Comparison of ENCODE assay signal across 25 mouse cellular contexts in the genomic region with DNA sequence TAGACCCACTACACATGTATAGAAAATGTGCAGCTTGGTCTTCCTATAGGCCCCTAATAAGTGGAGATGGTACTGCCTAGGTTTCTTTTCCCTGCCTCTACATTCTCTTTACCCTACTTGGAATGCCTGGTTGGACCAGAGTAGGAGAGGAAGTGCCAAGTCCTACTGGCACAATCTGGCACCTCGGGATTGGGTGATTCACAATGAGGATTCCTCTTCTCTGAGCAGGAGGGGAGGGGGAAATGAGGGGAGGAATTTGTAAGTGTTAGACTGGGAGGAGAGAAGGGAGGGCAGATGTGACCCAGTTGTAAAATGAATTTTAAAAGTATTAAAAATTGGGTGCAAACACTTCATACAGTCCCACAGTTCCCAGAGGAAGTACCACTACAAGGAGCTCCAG.
A peak's percentile ranks its signal among the peaks of the same experiment; 100 is the strongest.
DNase-seq lines count a peak whose midpoint lies in the region; ATAC-seq lines count a peak whose summit lies in the region.
"Had no signal": no experiment of that assay in that cellular context is flagged by ENCODE, and none has a peak within 500 bp of the region (broad histone marks: within the 10 kb centered on the region; RNA-seq: fewer than 3 reads in every experiment).

No protein-coding gene starts in this region.

- no peaks in the 10 kb centered on the region for H3K27me3 ChIP-seq in heart, embryonic 11.5 days (ENCODE audit: control insufficient read depth, insufficient read depth, low read length)
- H3K27me3 ChIP-seq: CH12.LX; embryonic facial prominence, embryonic 13.5 days; embryonic facial prominence, embryonic 15.5 days; forebrain, embryonic 12.5 days; Patski had no signal

- H3K4me2 ChIP-seq in heart, embryonic 11.5 days: no peak overlapping the region
- H3K4me2 ChIP-seq: embryonic facial prominence, embryonic 13.5 days; embryonic facial prominence, embryonic 15.5 days; forebrain, embryonic 12.5 days had no signal

- ATAC-seq in heart, embryonic 11.5 days (replicated peaks; ENCODE audit: insufficient number of reproducible peaks, low FRiP score, low TSS enrichment): no peak
- ATAC-seq: activated CD4-positive, CD25-positive, alpha-beta regulatory T cell, adult 4 months; CD4-positive, CD25-positive, alpha-beta regulatory T cell, adult 4 months; forebrain, embryonic 14.5 days; forebrain, embryonic 16.5 days; Patski had no signal

- peak; percentile 7 for DNase-seq in adrenal gland, postnatal 10 days
- no peak for DNase-seq in adrenal gland, adult 18-20 months (ENCODE audit: low spot score in 2 of 2)
- DNase-seq in cerebellum, postnatal 10 days: peak; percentile 2 to 6
- no peak for DNase-seq in cerebellum, adult 18-20 months
- peak; percentile 54 for DNase-seq in heart, adult 11 months
- DNase-seq: adrenal gland, adult 2 months; adrenal gland, postnatal 25 days; B cell, adult 2 months; cerebellum, adult 11 months; cerebellum, adult 9-10 months; cerebellum, postnatal 36 days; embryo, embryonic 11 days had no signal

- no peaks in the 10 kb centered on the region for H3K4me1 ChIP-seq in heart, embryonic 11.5 days (ENCODE audit: control insufficient read depth, insufficient read depth, low read length)
- H3K4me1 ChIP-seq: embryonic facial prominence, embryonic 13.5 days; embryonic facial prominence, embryonic 15.5 days; forebrain, embryonic 10.5 days; forebrain, embryonic 12.5 days had no signal

- H3K36me3 ChIP-seq in heart, embryonic 11.5 days (ENCODE audit: control insufficient read depth, insufficient read depth, low read length): no peaks in the 10 kb centered on the region
- H3K36me3 ChIP-seq: embryonic facial prominence, embryonic 13.5 days; embryonic facial prominence, embryonic 15.5 days; forebrain, embryonic 10.5 days; forebrain, embryonic 12.5 days; G1E had no signal

- no peak overlapping the region for H3K9ac ChIP-seq in heart, embryonic 11.5 days (ENCODE audit: low read depth, low read length)
- H3K9ac ChIP-seq: embryonic facial prominence, embryonic 13.5 days; embryonic facial prominence, embryonic 15.5 days; forebrain, embryonic 12.5 days had no signal

- no peak overlapping the region for H3K27ac ChIP-seq in heart, embryonic 11.5 days (ENCODE audit: low read depth, low read length)
- H3K27ac ChIP-seq: embryonic facial prominence, embryonic 13.5 days; embryonic facial prominence, embryonic 15.5 days; forebrain, embryonic 10.5 days; forebrain, embryonic 12.5 days had no signal

- H3K4me3 ChIP-seq in heart, embryonic 11.5 days (ENCODE audit: low read depth, low read length): no peak overlapping the region
- H3K4me3 ChIP-seq: embryonic facial prominence, embryonic 13.5 days; embryonic facial prominence, embryonic 15.5 days; erythroblast, embryonic 14.5 days; forebrain, embryonic 10.5 days; forebrain, embryonic 12.5 days had no signal

- no peaks in the 10 kb centered on the region for H3K9me3 ChIP-seq in heart, embryonic 11.5 days (replicated peaks; ENCODE audit: control insufficient read depth, low read length)
- H3K9me3 ChIP-seq: embryonic facial prominence, embryonic 13.5 days; embryonic facial prominence, embryonic 15.5 days; forebrain, embryonic 10.5 days; forebrain, embryonic 12.5 days had no signal

- WGBS in heart, embryonic 11.5 days (ENCODE audit: insufficient replicate concordance): 64% methylated on average over 1 of the region's 1 CpGs

Comparison
In these comparisons a context has a peak if more than half of its experiments do, and no peak if none do; other contexts are left out.
1. DNase-seq: peak in adrenal gland, postnatal 10 days (single experiment), cerebellum, postnatal 10 days (2 of 2) and heart, adult 11 months (single experiment); none in adrenal gland, adult 18-20 months (0 of 2) and cerebellum, adult 18-20 months (0 of 2).